Mouse (Mus musculus) stomach, embryonic 16.5 days (tissue): ENCODE results near the gene Dcakd. TPM values are rescaled to one million over a fixed set of nuclear protein-coding genes. Genes with fewer than 3 reads are reported as not detected.

Experiments used
- ATAC-seq: fragments of 200-750 bp; cut with Nextera tagmentation; 2 replicates; pipeline ENCODE4 v1.8.0; 2017; ENCODE audit warnings: moderate number of reproducible peaks, moderate TSS enrichment; ENCODE audit not compliant: insufficient read depth, low FRiP score
- H3K27ac ChIP-seq: fragments of 300-500 bp; sonication (generic); 2 replicates; pipeline ENCODE4 v1.5.1; 2014; ENCODE audit warnings: low read length
- H3K27me3 ChIP-seq: fragments of 300-500 bp; sonication (generic); 2 replicates; pipeline ENCODE4 v1.6.1; 2014; ENCODE audit warnings: low read length, control low read depth, mixed read lengths; ENCODE audit not compliant: control insufficient read depth, insufficient read depth
- H3K36me3 ChIP-seq: fragments of 300-500 bp; sonication (generic); 2 replicates; pipeline ENCODE4 v1.6.1; 2014; ENCODE audit warnings: low read length; ENCODE audit not compliant: control insufficient read depth, insufficient read depth
- H3K4me1 ChIP-seq: fragments of 300-500 bp; sonication (generic); 2 replicates; pipeline ENCODE4 v1.6.1; 2014; ENCODE audit warnings: low read length, control low read depth, mixed read lengths; ENCODE audit not compliant: control insufficient read depth, insufficient read depth
- H3K4me2 ChIP-seq: fragments of 300-500 bp; sonication (generic); 2 replicates; pipeline ENCODE4 v1.6.1; 2014; ENCODE audit warnings: low read depth, low read length, mixed read lengths
- H3K4me3 ChIP-seq: fragments of 300-500 bp; sonication (generic); replicated peaks from 2 replicates; pipeline ENCODE4 v1.5.1; 2014; ENCODE audit warnings: mild to moderate bottlenecking, low read length
- H3K9ac ChIP-seq: fragments of 300-500 bp; sonication (generic); 2 replicates; pipeline ENCODE4 v1.6.1; 2014; ENCODE audit warnings: low read length
- H3K9me3 ChIP-seq: fragments of 300-500 bp; sonication (generic); replicated peaks from 2 replicates; pipeline ENCODE4 v1.6.1; 2016; ENCODE audit warnings: low read length, control low read depth; ENCODE audit not compliant: control insufficient read depth
- WGBS: fragments of 180-500 bp; shearing (Covaris S2); extraction: QIAGEN DNeasy Blood & Tissue Kit; methylation state at CpG from one replicate; pipeline ENCODE4 v1.1.7; 2014; 5-methylcytosine and 5-hydroxymethylcytosine counted together
- polyA plus RNA-seq: library from polyadenylated mRNA; unstranded; fragments of >200 nt; fragmentation: Nextera tagmentation; extraction: Ambion mirVana; gene quantifications from 2 replicates; pipeline ENCODE4 v1.2.1, GENCODE M21; 2015

Dcakd gene
- polyA plus RNA-seq, 1 experiment from 2014 or later, result 85.2 TPM

DNA sequence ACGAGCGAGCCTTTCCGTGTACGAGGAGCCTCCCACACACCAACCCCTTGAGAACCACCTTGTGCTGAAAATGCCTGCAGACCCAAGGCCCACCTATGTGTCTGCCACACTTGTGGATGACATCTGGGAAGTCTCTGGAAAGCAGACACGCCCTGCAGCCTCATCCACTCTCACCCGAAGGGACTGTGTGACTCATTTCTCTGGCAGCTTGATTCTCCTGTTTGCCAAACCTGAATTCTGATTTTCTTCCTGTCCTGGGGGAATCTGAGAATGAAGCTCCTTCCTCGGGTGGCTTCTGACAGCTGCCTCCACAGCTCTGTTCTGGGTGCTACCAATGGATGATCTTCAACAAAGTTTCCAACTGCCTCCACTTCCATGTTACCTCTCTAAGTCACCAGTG lies 31.7 kb downstream of the Dcakd start:
- no peak for ATAC-seq
- H3K4me2 ChIP-seq, result no peak overlapping the region
- no peaks in the 10 kb centered on the region for H3K9me3 ChIP-seq
- H3K9ac ChIP-seq, result no peak overlapping the region
- H3K27me3 ChIP-seq, result peaks cover 4% of the 10 kb centered on the region; the same call in 1 of the 2 replicates
- no peaks in the 10 kb centered on the region; the same call in 1 of the 2 replicates for H3K36me3 ChIP-seq
- H3K4me3 ChIP-seq, result no peak overlapping the region
- no peak overlapping the region for H3K27ac ChIP-seq
- peaks cover 19% of the 10 kb centered on the region for H3K4me1 ChIP-seq
- 74% methylated on average over 7 of the region's 7 CpGs for WGBS

DNA sequence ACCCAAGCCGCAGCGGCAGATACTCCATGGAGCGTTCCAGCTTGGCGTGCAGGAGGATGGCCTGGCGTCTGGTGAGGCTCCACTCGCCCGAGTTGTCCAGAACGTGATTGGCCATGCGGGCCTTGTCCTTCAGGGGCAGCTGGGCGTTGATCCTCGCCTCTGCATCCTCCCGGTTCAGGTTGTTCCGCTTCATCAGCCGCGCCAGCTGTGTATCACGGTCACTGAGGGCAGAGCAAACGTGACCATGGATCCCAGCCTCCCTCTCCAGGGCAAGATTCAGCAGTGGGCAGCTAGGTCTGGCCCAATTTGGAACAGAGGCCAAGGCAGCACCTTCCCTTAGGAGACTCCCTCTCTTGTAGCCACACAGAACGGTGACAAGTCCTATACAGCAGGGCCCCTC lies 33.2 kb downstream of the Dcakd start:
- no peak for ATAC-seq
- Histone ChIP-seq H3K36me3 (no peaks in the 10 kb centered on the region; the same call in 1 of the 2 replicates), H3K27me3 (peaks cover 6% of the 10 kb centered on the region; the same call in 1 of the 2 replicates), H3K4me3 (no peak overlapping the region), H3K9ac (no peak overlapping the region), H3K4me1 (peaks cover 17% of the 10 kb centered on the region), H3K27ac (no peak overlapping the region), H3K9me3 (no peaks in the 10 kb centered on the region), H3K4me2 (no peak overlapping the region)
- WGBS, result 91% methylated on average over 18 of the region's 18 CpGs

- Histone ChIP-seq H3K4me3 (no peak overlapping the region), H3K4me2 (no peak overlapping the region), H3K27ac (no peak overlapping the region), H3K27me3 (peaks cover 8% of the 10 kb centered on the region; the same call in 1 of the 2 replicates), H3K9me3 (no peaks in the 10 kb centered on the region), H3K4me1 (peaks cover 14% of the 10 kb centered on the region), H3K36me3 (no peaks in the 10 kb centered on the region), H3K9ac (no peak overlapping the region)
- WGBS, result 58% methylated on average over 17 of the region's 17 CpGs
- ATAC-seq, result no peak
These were observed 34.6 kb downstream of the Dcakd start for GRCm38 (mm10) chr11:102993420-102994029.

DNA sequence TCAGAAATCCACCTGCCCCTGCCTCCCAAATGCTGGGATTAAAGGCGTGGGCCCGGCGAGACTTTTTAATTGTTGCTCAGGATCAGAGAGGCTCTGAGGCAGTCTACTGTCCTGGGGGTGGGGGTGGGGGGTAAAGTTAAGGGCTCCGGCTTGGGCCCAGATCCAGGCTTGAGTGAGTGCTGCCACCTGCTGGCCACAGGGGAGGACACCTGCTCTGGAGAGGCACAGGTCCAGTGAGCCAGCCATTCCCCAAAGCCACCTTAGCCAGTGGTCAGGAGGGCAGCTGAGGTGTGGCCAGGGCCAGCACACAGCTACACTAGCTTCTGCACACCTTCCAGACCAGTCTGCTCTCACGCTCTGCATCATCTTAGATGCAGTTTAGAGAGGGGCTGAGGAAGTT lies 35.2 kb downstream of the Dcakd start:
- peaks cover 14% of the 10 kb centered on the region for H3K4me1 ChIP-seq
- H3K4me2 ChIP-seq, result no peak overlapping the region
- no peaks in the 10 kb centered on the region for H3K36me3 ChIP-seq
- no peak overlapping the region for H3K4me3 ChIP-seq
- H3K27me3 ChIP-seq, result peaks cover 9% of the 10 kb centered on the region; the same call in 1 of the 2 replicates
- 7% methylated on average over 5 of the region's 5 CpGs for WGBS
- H3K9me3 ChIP-seq, result no peaks in the 10 kb centered on the region
- ATAC-seq, result peak; percentile 34; the same call in 1 of the 2 replicates
- H3K9ac ChIP-seq, result no peak overlapping the region
- no peak overlapping the region for H3K27ac ChIP-seq

DNA sequence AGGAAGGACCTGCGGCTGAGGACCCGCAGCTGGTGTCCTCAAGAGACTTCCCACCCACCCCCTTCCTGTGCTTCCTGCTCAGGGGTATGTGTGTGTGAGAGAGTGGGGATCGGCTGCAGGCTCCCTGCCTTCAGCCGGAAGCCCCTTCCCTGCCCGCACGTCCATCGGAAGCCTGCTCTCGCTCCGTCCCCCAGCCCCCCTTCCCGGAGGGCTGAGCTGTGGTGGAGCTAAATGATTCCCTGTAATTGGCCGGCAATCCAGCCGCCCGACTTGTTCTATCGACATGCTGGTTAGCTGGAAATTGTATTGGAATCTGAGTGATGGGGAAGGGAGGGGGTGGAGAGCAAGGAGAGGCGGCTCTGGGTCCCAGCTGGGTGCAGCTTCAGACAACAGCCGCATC lies 36.5 kb downstream of the Dcakd start:
- H3K4me3 ChIP-seq, result peak overlapping the region; percentile 26
- 4% methylated on average over 16 of the region's 16 CpGs for WGBS
- H3K27ac ChIP-seq, result no peak overlapping the region
- ATAC-seq, result 0 out of 2 replicates have a peak, but pooled peaks have one; percentile 23
- peak overlapping the region; percentile 63 for H3K9ac ChIP-seq
- peaks cover 14% of the 10 kb centered on the region for H3K4me1 ChIP-seq
- H3K9me3 ChIP-seq, result no peaks in the 10 kb centered on the region
- H3K4me2 ChIP-seq, result peak overlapping the region; percentile 50
- no peaks in the 10 kb centered on the region for H3K36me3 ChIP-seq
- H3K27me3 ChIP-seq, result peaks cover 9% of the 10 kb centered on the region; the same call in 1 of the 2 replicates

DNA sequence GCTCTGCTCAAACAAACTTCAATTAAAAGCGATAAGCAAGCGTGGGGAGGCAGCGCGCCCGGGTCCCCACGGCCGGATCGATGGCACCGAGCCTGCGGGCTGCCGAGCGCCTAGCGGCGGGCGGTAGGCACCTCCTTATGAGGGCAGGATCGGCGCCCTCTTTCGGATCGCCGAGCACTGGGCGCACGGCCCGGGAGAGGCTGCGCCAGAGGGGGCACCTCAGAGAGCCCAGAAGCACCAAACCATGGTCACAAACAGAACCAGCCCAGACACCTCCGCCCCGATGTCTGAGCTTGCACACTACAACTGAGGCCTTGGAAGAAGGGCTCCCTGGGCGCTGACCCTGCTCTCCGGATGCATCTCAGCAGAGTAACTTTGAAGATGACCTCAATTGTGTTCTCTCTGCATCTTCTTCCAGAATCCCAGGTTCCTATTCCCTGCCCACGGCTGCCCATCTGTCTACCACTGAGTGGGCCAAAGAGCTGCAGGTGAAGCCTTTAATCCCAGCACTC lies 37.9 kb downstream of the Dcakd start:
- no peak for ATAC-seq
- WGBS, result 5% methylated on average over 29 of the region's 29 CpGs

GRCm38 (mm10) chr11:102989641-102990151 lies 38.4 kb downstream of the Dcakd start:
- Histone ChIP-seq H3K27ac (no peak overlapping the region), H3K9ac (peak overlapping the region; percentile 36), H3K4me2 (peak overlapping the region; percentile 58), H3K36me3 (no peaks in the 10 kb centered on the region), H3K9me3 (no peaks in the 10 kb centered on the region), H3K4me3 (peak overlapping the region; percentile 34), H3K4me1 (peaks cover 14% of the 10 kb centered on the region), H3K27me3 (peaks cover 9% of the 10 kb centered on the region; the same call in 1 of the 2 replicates)
- WGBS, result 10% methylated on average over 28 of the region's 28 CpGs
- no peak for ATAC-seq

More for the DNA sequence above, 37.9 kb downstream of the Dcakd start:
- peak overlapping the region; percentile 58 for H3K4me2 ChIP-seq
- H3K4me1 ChIP-seq, result peaks cover 14% of the 10 kb centered on the region
- H3K27me3 ChIP-seq, result peaks cover 9% of the 10 kb centered on the region; the same call in 1 of the 2 replicates
- no peak overlapping the region for H3K27ac ChIP-seq
- peak overlapping the region; percentile 36 for H3K9ac ChIP-seq
- H3K36me3 ChIP-seq, result no peaks in the 10 kb centered on the region
- no peaks in the 10 kb centered on the region for H3K9me3 ChIP-seq
- peak overlapping the region; percentile 34 for H3K4me3 ChIP-seq

DNA sequence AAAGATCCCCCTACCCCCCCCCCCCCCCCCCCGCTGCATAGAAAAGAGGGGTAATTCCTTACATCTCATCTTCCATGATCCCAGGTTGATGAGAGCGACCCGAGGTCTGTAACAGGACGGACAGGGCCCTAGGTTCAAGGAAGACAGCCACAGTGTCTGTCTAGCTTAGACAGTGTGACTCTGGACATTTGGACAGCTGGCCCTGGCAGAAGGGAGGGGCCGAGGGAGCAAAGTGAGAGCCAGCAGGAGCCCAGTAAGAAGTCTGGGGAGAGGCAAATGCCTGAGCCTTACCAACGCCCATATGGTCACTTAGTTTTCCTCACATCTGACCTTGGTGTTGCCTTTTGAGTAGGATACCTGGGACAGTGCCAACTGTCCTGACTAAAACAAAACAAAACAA lies 43.0 kb downstream of the Dcakd start:
- Histone ChIP-seq H3K27ac (no peak overlapping the region), H3K4me1 (peaks cover 5% of the 10 kb centered on the region; the same call in 1 of the 2 replicates), H3K4me3 (no peak overlapping the region), H3K4me2 (no peak overlapping the region), H3K36me3 (no peaks in the 10 kb centered on the region), H3K9ac (no peak overlapping the region), H3K27me3 (peaks cover 3% of the 10 kb centered on the region; the same call in 1 of the 2 replicates), H3K9me3 (no peaks in the 10 kb centered on the region)
- 55% methylated on average over 6 of the region's 6 CpGs for WGBS
- ATAC-seq, result no peak

GRCm38 (mm10) chr11:102984615-102985014 lies 43.5 kb downstream of the Dcakd start:
- Histone ChIP-seq H3K27me3 (peaks cover 3% of the 10 kb centered on the region; the same call in 1 of the 2 replicates), H3K4me3 (no peak overlapping the region), H3K4me2 (no peak overlapping the region), H3K36me3 (no peaks in the 10 kb centered on the region), H3K27ac (no peak overlapping the region), H3K4me1 (peaks cover 3% of the 10 kb centered on the region; the same call in 1 of the 2 replicates), H3K9me3 (no peaks in the 10 kb centered on the region), H3K9ac (no peak overlapping the region)
- no peak for ATAC-seq
- WGBS, result 57% methylated on average over 4 of the region's 4 CpGs
